Mouse (Mus musculus): ENCODE measurements around the gene Mkrn1. TPM values are rescaled to one million over a fixed set of nuclear protein-coding genes. Genes with fewer than 3 reads are reported as not detected.
"Not testable (repeated sequence)": the region's sequence is repeated elsewhere in the genome, so short reads cannot be mapped to it uniquely, and the experiment has no call there.

Gene Mkrn1
- polyA plus RNA-seq, 1 experiment from 2014 or later = 229 TPM

- WGBS (ENCODE audit: insufficient replicate concordance) = 25% methylated on average over 19 of the region's 19 CpGs
- 0 out of 2 replicates have a peak, but pooled peaks cover 3% of the 10 kb centered on the region for H3K4me1 ChIP-seq (replicated peaks)
- H3K27ac ChIP-seq (replicated peaks) = no peak overlapping the region
- no peaks in the 10 kb centered on the region for H3K9me3 ChIP-seq (replicated peaks)
- no peaks in the 10 kb centered on the region for H3K36me3 ChIP-seq (replicated peaks)
- H3K4me3 ChIP-seq (replicated peaks) = no peak overlapping the region
- H3K9ac ChIP-seq = no peak overlapping the region
- H3K4me2 ChIP-seq = peak overlapping the region; percentile 20
- ATAC-seq (ENCODE audit: insufficient read depth) = no peak
- H3K27me3 ChIP-seq = peaks cover 31% of the 10 kb centered on the region
Observed at GRCm38 (mm10) chr6:39445801-39446572, 25.7 kb upstream of the Mkrn1 start.

- Histone ChIP-seq H3K9ac (no peak overlapping the region), H3K9me3 (replicated peaks) (no peaks in the 10 kb centered on the region), H3K4me3 (replicated peaks) (no peak overlapping the region), H3K4me1 (replicated peaks) (0 out of 2 replicates have a peak, but pooled peaks cover 3% of the 10 kb centered on the region), H3K36me3 (replicated peaks) (no peaks in the 10 kb centered on the region), H3K4me2 (no peak overlapping the region), H3K27ac (replicated peaks) (no peak overlapping the region), H3K27me3 (peaks cover 21% of the 10 kb centered on the region)
- ATAC-seq (ENCODE audit: insufficient read depth) = no peak
Observed at GRCm38 (mm10) chr6:39442786-39443287, 22.6 kb upstream of the Mkrn1 start.

- H3K9me3 ChIP-seq (replicated peaks) = no peaks in the 10 kb centered on the region
- H3K27ac ChIP-seq (replicated peaks) = no peak overlapping the region
- H3K9ac ChIP-seq = no peak overlapping the region
- no peaks in the 10 kb centered on the region for H3K36me3 ChIP-seq (replicated peaks)
- no peak overlapping the region for H3K4me3 ChIP-seq (replicated peaks)
- H3K4me2 ChIP-seq = no peak overlapping the region
- no peak for ATAC-seq (ENCODE audit: insufficient read depth)
- peaks cover 15% of the 10 kb centered on the region for H3K4me1 ChIP-seq (replicated peaks)
- H3K27me3 ChIP-seq = peaks cover 11% of the 10 kb centered on the region
Observed at GRCm38 (mm10) chr6:39440207-39440606, 19.9 kb upstream of the Mkrn1 start.

GRCm38 (mm10) chr6:39437519-39437918, 17.3 kb upstream of the Mkrn1 start:
- not testable (repeated sequence) for H3K36me3 ChIP-seq (replicated peaks); H3K27ac ChIP-seq (replicated peaks); H3K4me2 ChIP-seq; H3K9ac ChIP-seq; ATAC-seq (ENCODE audit: insufficient read depth); H3K27me3 ChIP-seq; H3K9me3 ChIP-seq (replicated peaks); H3K4me3 ChIP-seq (replicated peaks)
- H3K4me1 ChIP-seq (replicated peaks) = peaks cover 37% of the 10 kb centered on the region
- WGBS (ENCODE audit: insufficient replicate concordance) = 81% methylated on average over 6 of the region's 6 CpGs

GRCm38 (mm10) chr6:39435875-39436274, 15.6 kb upstream of the Mkrn1 start:
- whole genome bisulfite sequencing (ENCODE audit: insufficient replicate concordance) = 44% methylated on average over 5 of the region's 5 CpGs

GRCm38 (mm10) chr6:39434886-39435492, 14.7 kb upstream of the Mkrn1 start:
- 65% methylated on average over 2 of the region's 2 CpGs for WGBS (ENCODE audit: insufficient replicate concordance)
- 0 out of 2 replicates have a peak, but pooled peaks cover 3% of the 10 kb centered on the region for H3K27me3 ChIP-seq
- no peaks in the 10 kb centered on the region for H3K36me3 ChIP-seq (replicated peaks)
- no peak for ATAC-seq (ENCODE audit: insufficient read depth)
- H3K4me1 ChIP-seq (replicated peaks) = peaks cover 48% of the 10 kb centered on the region
- no peaks in the 10 kb centered on the region for H3K9me3 ChIP-seq (replicated peaks)
- H3K27ac ChIP-seq (replicated peaks) = peak overlapping the region; percentile 51
- no peak overlapping the region for H3K9ac ChIP-seq
- no peak overlapping the region for H3K4me3 ChIP-seq (replicated peaks)
- no peak overlapping the region for H3K4me2 ChIP-seq

More at GRCm38 (mm10) chr6:39435875-39436274, 15.6 kb upstream of the Mkrn1 start:
- Histone ChIP-seq H3K9ac (peak overlapping the region; percentile 13; the same call in 1 of the 2 replicates), H3K4me1 (replicated peaks) (peaks cover 39% of the 10 kb centered on the region), H3K27me3 (0 out of 2 replicates have a peak, but pooled peaks cover 3% of the 10 kb centered on the region), H3K4me3 (replicated peaks) (no peak overlapping the region), H3K27ac (replicated peaks) (peak overlapping the region; percentile 51), H3K9me3 (replicated peaks) (no peaks in the 10 kb centered on the region), H3K36me3 (replicated peaks) (no peaks in the 10 kb centered on the region), H3K4me2 (no peak overlapping the region)
- peak; percentile 67 for ATAC-seq (ENCODE audit: insufficient read depth)

GRCm38 (mm10) chr6:39434111-39434885, 14.0 kb upstream of the Mkrn1 start:
- Histone ChIP-seq H3K27ac (replicated peaks) (peak overlapping the region; percentile 51), H3K9ac (no peak overlapping the region), H3K4me1 (replicated peaks) (peaks cover 54% of the 10 kb centered on the region), H3K27me3 (0 out of 2 replicates have a peak, but pooled peaks cover 3% of the 10 kb centered on the region), H3K9me3 (replicated peaks) (no peaks in the 10 kb centered on the region), H3K4me2 (peak overlapping the region; percentile 8; the same call in 1 of the 2 replicates), H3K36me3 (replicated peaks) (no peaks in the 10 kb centered on the region), H3K4me3 (replicated peaks) (no peak overlapping the region)
- 16% methylated on average over 2 of the region's 2 CpGs for WGBS (ENCODE audit: insufficient replicate concordance)
- ATAC-seq (ENCODE audit: insufficient read depth) = peak; percentile 60

GRCm38 (mm10) chr6:39433701-39434100, 13.4 kb upstream of the Mkrn1 start:
- Histone ChIP-seq H3K4me3 (replicated peaks) (no peak overlapping the region), H3K36me3 (replicated peaks) (no peaks in the 10 kb centered on the region), H3K9ac (no peak overlapping the region), H3K4me2 (no peak overlapping the region), H3K27me3 (0 out of 2 replicates have a peak, but pooled peaks cover under 1% of the 10 kb centered on the region), H3K27ac (replicated peaks) (peak overlapping the region; percentile 51), H3K9me3 (replicated peaks) (no peaks in the 10 kb centered on the region), H3K4me1 (replicated peaks) (peaks cover 60% of the 10 kb centered on the region)
- no peak for ATAC-seq (ENCODE audit: insufficient read depth)

GRCm38 (mm10) chr6:39433174-39433573, 12.9 kb upstream of the Mkrn1 start:
- ATAC-seq (ENCODE audit: insufficient read depth) = no peak
- H3K27me3 ChIP-seq = no peaks in the 10 kb centered on the region
- peaks cover 65% of the 10 kb centered on the region for H3K4me1 ChIP-seq (replicated peaks)
- H3K9ac ChIP-seq = no peak overlapping the region
- H3K36me3 ChIP-seq (replicated peaks) = no peaks in the 10 kb centered on the region
- no peak overlapping the region for H3K4me2 ChIP-seq
- no peak overlapping the region for H3K4me3 ChIP-seq (replicated peaks)
- H3K9me3 ChIP-seq (replicated peaks) = no peaks in the 10 kb centered on the region
- 86% methylated on average over 4 of the region's 4 CpGs for WGBS (ENCODE audit: insufficient replicate concordance)
- H3K27ac ChIP-seq (replicated peaks) = peak overlapping the region; percentile 51

GRCm38 (mm10) chr6:39430722-39431121, 10.5 kb upstream of the Mkrn1 start:
- Histone ChIP-seq H3K9me3 (replicated peaks) (no peaks in the 10 kb centered on the region), H3K4me3 (replicated peaks) (no peak overlapping the region), H3K4me1 (replicated peaks) (peaks cover 77% of the 10 kb centered on the region), H3K9ac (no peak overlapping the region; the same call in 1 of the 2 replicates), H3K27me3 (no peaks in the 10 kb centered on the region), H3K36me3 (replicated peaks) (no peaks in the 10 kb centered on the region), H3K4me2 (no peak overlapping the region), H3K27ac (replicated peaks) (peak overlapping the region; percentile 93)
- no peak for ATAC-seq (ENCODE audit: insufficient read depth)
- 61% methylated on average over 11 of the region's 11 CpGs for WGBS (ENCODE audit: insufficient replicate concordance)

All from liver, embryonic 15.5 days (tissue).